Mouse (Mus musculus): ENCODE data around the gene Cx3cr1. TPM values are rescaled to one million over a fixed set of nuclear protein-coding genes. Genes with fewer than 3 reads are reported as not detected.

Cx3cr1 gene
- polyA plus RNA-seq, 1 experiment from 2014 or later, result 8.0 TPM

DNA sequence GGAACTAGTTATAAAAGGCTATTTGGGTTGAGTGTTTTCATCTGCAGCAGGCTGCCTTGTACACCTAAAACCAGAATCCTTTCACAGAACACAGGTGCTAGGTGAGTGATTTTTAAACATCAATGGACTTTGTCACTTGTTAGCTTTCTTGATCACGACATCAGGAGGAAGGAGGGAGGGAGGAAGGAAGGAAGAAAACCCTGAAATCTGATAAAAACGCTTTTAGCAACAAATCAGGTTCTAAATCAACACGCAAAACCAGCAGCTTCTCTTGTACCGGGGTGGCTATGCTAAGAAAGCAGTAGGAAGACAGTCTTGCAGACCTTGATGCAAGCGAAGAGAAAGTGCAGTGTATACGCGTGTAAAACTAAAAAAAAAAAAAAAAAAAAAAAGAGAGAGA lies 10.2 kb upstream of the Cx3cr1 start:
- H3K4me1 ChIP-seq (ENCODE audit: insufficient read depth, low read depth, low read length), result no peaks in the 10 kb centered on the region
- H3K4me2 ChIP-seq (replicated peaks; ENCODE audit: low read depth, low read length), result no peak overlapping the region
- no peak for DNase-seq (ENCODE audit: low spot score)
- no peak overlapping the region for H3K4me3 ChIP-seq (ENCODE audit: low read depth, low read length)
- no peak overlapping the region for H3K27ac ChIP-seq (ENCODE audit: low read length)
- no peaks in the 10 kb centered on the region for H3K36me3 ChIP-seq (ENCODE audit: insufficient read depth, low read length)
- no peaks in the 10 kb centered on the region for H3K9me3 ChIP-seq (ENCODE audit: low read length)
- ATAC-seq, result no peak
- 49% methylated on average over 7 of the region's 7 CpGs for WGBS
- H3K9ac ChIP-seq (replicated peaks; ENCODE audit: low read depth), result no peak overlapping the region
- no peaks in the 10 kb centered on the region for H3K27me3 ChIP-seq (replicated peaks; ENCODE audit: insufficient read depth, low read length)
- TF ChIP-seq CTCF (IDR thresholded peaks at IDR 0.05), result no peak
- no peak for TF ChIP-seq EP300 (IDR thresholded peaks at IDR 0.05)

DNA sequence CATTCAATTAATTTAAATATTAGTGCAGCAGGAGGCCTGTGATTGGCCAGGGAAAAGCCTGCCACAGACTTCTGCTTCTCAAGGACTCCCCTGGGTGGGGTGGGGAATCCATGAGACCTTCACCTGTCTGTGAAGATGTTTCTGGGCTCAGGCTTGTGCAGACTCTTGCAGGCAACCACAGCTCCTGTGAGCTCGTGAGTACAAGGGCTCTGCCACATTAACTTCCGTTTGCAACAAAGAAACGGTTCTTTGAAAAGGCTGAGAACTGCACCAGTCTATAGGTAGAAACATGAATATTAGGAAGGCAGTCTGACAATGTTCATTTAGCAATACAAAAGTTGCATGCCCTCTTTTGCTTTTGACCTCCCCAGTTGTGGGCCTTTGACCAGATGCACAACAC lies 8.6 kb upstream of the Cx3cr1 start:
- DNase-seq (ENCODE audit: low spot score), result no peak
- 75% methylated on average over 3 of the region's 3 CpGs for WGBS
- H3K9ac ChIP-seq (replicated peaks; ENCODE audit: low read depth), result no peak overlapping the region
- TF ChIP-seq EP300 (IDR thresholded peaks at IDR 0.05) (no peak), CTCF (IDR thresholded peaks at IDR 0.05) (no peak)
- no peak overlapping the region for H3K4me3 ChIP-seq (ENCODE audit: low read depth, low read length)
- no peaks in the 10 kb centered on the region for H3K27me3 ChIP-seq (replicated peaks; ENCODE audit: insufficient read depth, low read length)
- H3K9me3 ChIP-seq (ENCODE audit: low read length), result no peaks in the 10 kb centered on the region
- no peak overlapping the region for H3K27ac ChIP-seq (ENCODE audit: low read length)
- no peaks in the 10 kb centered on the region for H3K36me3 ChIP-seq (ENCODE audit: insufficient read depth, low read length)
- no peaks in the 10 kb centered on the region for H3K4me1 ChIP-seq (ENCODE audit: insufficient read depth, low read depth, low read length)
- ATAC-seq, result no peak
- H3K4me2 ChIP-seq (replicated peaks; ENCODE audit: low read depth, low read length), result no peak overlapping the region

DNA sequence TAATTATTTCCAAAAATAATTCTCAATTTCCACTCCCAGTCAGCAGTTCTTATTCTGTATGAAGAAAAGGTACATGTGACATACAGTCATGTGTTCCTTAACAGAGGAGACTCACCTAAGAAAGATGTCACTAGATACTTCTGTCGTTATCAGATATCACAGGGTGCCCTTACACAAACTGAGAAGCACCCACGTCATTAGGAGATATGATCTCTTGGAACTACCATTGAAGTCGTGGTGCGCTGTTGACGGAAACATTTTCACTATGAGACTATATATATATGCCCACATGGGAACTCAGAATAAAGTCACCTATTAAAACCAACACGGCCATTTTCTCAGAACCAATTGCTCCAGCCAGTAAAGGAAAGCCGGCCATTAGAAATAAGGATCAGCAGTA lies 4.8 kb upstream of the Cx3cr1 start:
- ATAC-seq, result no peak
- Histone ChIP-seq H3K4me1 (ENCODE audit: insufficient read depth, low read depth, low read length) (no peaks in the 10 kb centered on the region), H3K9ac (replicated peaks; ENCODE audit: low read depth) (no peak overlapping the region), H3K27me3 (replicated peaks; ENCODE audit: insufficient read depth, low read length) (no peaks in the 10 kb centered on the region), H3K36me3 (ENCODE audit: insufficient read depth, low read length) (no peaks in the 10 kb centered on the region), H3K4me3 (ENCODE audit: low read depth, low read length) (no peak overlapping the region), H3K9me3 (ENCODE audit: low read length) (no peaks in the 10 kb centered on the region), H3K27ac (ENCODE audit: low read length) (no peak overlapping the region), H3K4me2 (replicated peaks; ENCODE audit: low read depth, low read length) (no peak overlapping the region)
- no peak for DNase-seq (ENCODE audit: low spot score)
- TF ChIP-seq EP300 (IDR thresholded peaks at IDR 0.05), result no peak
- no peak for TF ChIP-seq CTCF (IDR thresholded peaks at IDR 0.05)
- WGBS, result 79% methylated on average over 7 of the region's 7 CpGs

DNA sequence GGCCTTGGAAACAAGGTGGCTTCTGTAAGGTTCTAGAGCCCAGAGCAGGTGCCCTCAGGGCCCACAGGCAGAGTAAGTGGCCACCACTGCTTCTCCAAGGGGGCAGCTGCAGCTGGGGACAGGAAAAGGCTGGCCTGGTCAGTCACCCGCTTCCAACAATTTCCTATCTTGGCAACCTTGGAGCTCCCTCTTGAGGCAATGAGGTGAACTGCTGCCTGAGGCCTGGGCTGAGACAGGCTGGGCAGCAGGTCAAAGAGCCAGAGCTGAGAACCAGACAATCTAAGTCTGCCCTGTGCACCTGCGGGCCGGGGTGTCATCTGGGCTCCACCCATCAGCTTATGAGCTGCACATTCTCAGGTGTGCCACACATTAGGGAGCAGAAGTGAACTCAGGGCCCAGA lies 3.5 kb upstream of the Cx3cr1 start:
- Histone ChIP-seq H3K4me1 (ENCODE audit: insufficient read depth, low read depth, low read length) (no peaks in the 10 kb centered on the region), H3K9me3 (ENCODE audit: low read length) (no peaks in the 10 kb centered on the region), H3K9ac (replicated peaks; ENCODE audit: low read depth) (no peak overlapping the region), H3K4me2 (replicated peaks; ENCODE audit: low read depth, low read length) (no peak overlapping the region), H3K4me3 (ENCODE audit: low read depth, low read length) (no peak overlapping the region), H3K27me3 (replicated peaks; ENCODE audit: insufficient read depth, low read length) (no peaks in the 10 kb centered on the region), H3K27ac (ENCODE audit: low read length) (no peak overlapping the region), H3K36me3 (ENCODE audit: insufficient read depth, low read length) (no peaks in the 10 kb centered on the region)
- TF ChIP-seq EP300 (IDR thresholded peaks at IDR 0.05) (no peak), CTCF (IDR thresholded peaks at IDR 0.05) (peak; percentile 95)
- DNase-seq (ENCODE audit: low spot score) (peak; percentile 82), ATAC-seq (peak; percentile 37; the same call in 1 of the 2 replicates)
- WGBS, result 17% methylated on average over 3 of the region's 3 CpGs

DNA sequence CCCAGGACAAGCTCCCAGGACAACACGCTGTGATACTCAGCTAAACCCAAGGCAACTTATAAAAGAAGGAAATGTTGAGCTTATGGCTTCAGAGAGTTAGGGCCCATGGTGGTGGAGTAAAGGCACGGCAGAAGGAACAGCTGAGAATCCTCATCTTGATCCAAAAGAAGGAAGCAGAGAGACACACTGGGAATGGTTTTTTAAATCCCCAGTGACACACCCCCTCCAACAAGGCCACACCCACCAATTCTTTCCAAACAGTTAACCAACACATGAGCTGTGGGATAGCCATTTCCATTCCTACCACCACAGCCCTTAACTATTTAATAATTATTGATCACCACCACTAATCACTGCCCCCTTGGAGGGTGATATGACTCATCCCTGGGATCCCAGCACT lies 1.6 kb upstream of the Cx3cr1 start:
- no peaks in the 10 kb centered on the region for H3K36me3 ChIP-seq (ENCODE audit: insufficient read depth, low read length)
- H3K4me1 ChIP-seq (ENCODE audit: insufficient read depth, low read depth, low read length), result no peaks in the 10 kb centered on the region
- DNase-seq (ENCODE audit: low spot score) (no peak), ATAC-seq (no peak)
- no peaks in the 10 kb centered on the region for H3K27me3 ChIP-seq (replicated peaks; ENCODE audit: insufficient read depth, low read length)
- H3K9me3 ChIP-seq (ENCODE audit: low read length), result no peaks in the 10 kb centered on the region
- no peak overlapping the region for H3K9ac ChIP-seq (replicated peaks; ENCODE audit: low read depth)
- 62% methylated on average over 2 of the region's 2 CpGs for WGBS
- no peak overlapping the region for H3K4me3 ChIP-seq (ENCODE audit: low read depth, low read length)
- no peak overlapping the region for H3K27ac ChIP-seq (ENCODE audit: low read length)
- TF ChIP-seq EP300 (IDR thresholded peaks at IDR 0.05) (no peak), CTCF (IDR thresholded peaks at IDR 0.05) (no peak)
- no peak overlapping the region for H3K4me2 ChIP-seq (replicated peaks; ENCODE audit: low read depth, low read length)

GRCm38 (mm10) chr9:120068047-120068446 lies 1.6 kb downstream of the Cx3cr1 start:
- Histone ChIP-seq H3K36me3 (ENCODE audit: insufficient read depth, low read length) (no peaks in the 10 kb centered on the region), H3K4me2 (replicated peaks; ENCODE audit: low read depth, low read length) (no peak overlapping the region), H3K4me1 (ENCODE audit: insufficient read depth, low read depth, low read length) (no peaks in the 10 kb centered on the region), H3K9me3 (ENCODE audit: low read length) (no peaks in the 10 kb centered on the region), H3K27ac (ENCODE audit: low read length) (no peak overlapping the region), H3K4me3 (ENCODE audit: low read depth, low read length) (no peak overlapping the region), H3K27me3 (replicated peaks; ENCODE audit: insufficient read depth, low read length) (no peaks in the 10 kb centered on the region), H3K9ac (replicated peaks; ENCODE audit: low read depth) (no peak overlapping the region)
- 49% methylated on average over 10 of the region's 10 CpGs for WGBS
- no peak for ATAC-seq
- DNase-seq (ENCODE audit: low spot score), result no peak
- TF ChIP-seq EP300 (IDR thresholded peaks at IDR 0.05), result no peak
- no peak for TF ChIP-seq CTCF (IDR thresholded peaks at IDR 0.05)

DNA sequence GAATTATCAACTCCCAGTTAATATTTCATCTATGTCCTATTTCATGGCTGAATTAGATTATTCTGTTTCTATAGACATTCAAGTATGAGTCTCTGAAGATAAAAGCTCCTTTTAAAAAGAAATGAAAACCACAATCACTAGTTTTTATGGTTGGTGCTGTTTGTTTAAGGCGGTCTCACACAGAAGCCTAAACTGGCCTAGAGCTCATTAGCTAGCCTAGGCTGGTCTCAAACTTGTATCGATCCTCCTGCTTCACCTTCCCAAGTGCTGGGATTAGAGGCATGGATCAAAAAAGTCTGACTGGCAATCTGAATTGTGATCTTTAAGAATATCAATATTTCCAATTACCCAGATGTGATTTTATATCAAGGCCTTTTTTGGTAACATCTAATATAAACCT lies 2.1 kb downstream of the Cx3cr1 start:
- TF ChIP-seq CTCF (IDR thresholded peaks at IDR 0.05) (no peak), EP300 (IDR thresholded peaks at IDR 0.05) (no peak)
- no peak for DNase-seq (ENCODE audit: low spot score)
- Histone ChIP-seq H3K4me1 (ENCODE audit: insufficient read depth, low read depth, low read length) (no peaks in the 10 kb centered on the region), H3K9me3 (ENCODE audit: low read length) (no peaks in the 10 kb centered on the region), H3K4me3 (ENCODE audit: low read depth, low read length) (no peak overlapping the region), H3K27me3 (replicated peaks; ENCODE audit: insufficient read depth, low read length) (no peaks in the 10 kb centered on the region), H3K36me3 (ENCODE audit: insufficient read depth, low read length) (no peaks in the 10 kb centered on the region), H3K9ac (replicated peaks; ENCODE audit: low read depth) (no peak overlapping the region), H3K27ac (ENCODE audit: low read length) (no peak overlapping the region), H3K4me2 (replicated peaks; ENCODE audit: low read depth, low read length) (no peak overlapping the region)
- no peak for ATAC-seq
- WGBS, result 56% methylated on average over 2 of the region's 2 CpGs

Data from lung, postnatal 0 days (tissue).